Mouse (Mus musculus): ENCODE measurements around the gene Sorcs1.

Sorcs1 gene

GRCm38 (mm10) chr19:50204341-50204740, 474.1 kb downstream of the Sorcs1 start:
- no peak for DNase-seq

- no peak for DNase-seq
Measured at GRCm38 (mm10) chr19:50196592-50196991, 481.9 kb downstream of the Sorcs1 start.

- DNase-seq = no peak
Measured at GRCm38 (mm10) chr19:50185769-50186715, 492.4 kb downstream of the Sorcs1 start.

GRCm38 (mm10) chr19:50184901-50185623, 493.4 kb downstream of the Sorcs1 start:
- peak; percentile 53 for DNase-seq

- DNase-seq = no peak
Measured at GRCm38 (mm10) chr19:50178851-50179250, 499.6 kb downstream of the Sorcs1 start.

GRCm38 (mm10) chr19:50178151-50178550, 500.3 kb downstream of the Sorcs1 start:
- no peak for DNase-seq

- peak; percentile 11 for DNase-seq
Measured at GRCm38 (mm10) chr19:50171849-50172248, 506.6 kb downstream of the Sorcs1 start.

GRCm38 (mm10) chr19:50151111-50151510, 527.3 kb downstream of the Sorcs1 start:
- no peak for DNase-seq

GRCm38 (mm10) chr19:50145919-50146318, 532.5 kb downstream of the Sorcs1 start:
- no peak for DNase-seq

- DNase-seq = no peak
Measured at GRCm38 (mm10) chr19:50141853-50142252, 536.6 kb downstream of the Sorcs1 start.

GRCm38 (mm10) chr19:50134656-50135055, 543.8 kb downstream of the Sorcs1 start:
- DNase-seq = no peak

GRCm38 (mm10) chr19:50105842-50106585, 572.4 kb downstream of the Sorcs1 start:
- no peak for DNase-seq
